Mouse (Mus musculus) lung, postnatal 0 days (tissue): ENCODE data around the gene Sdr42e1.

ENCODE experiments used
- CTCF ChIP-seq: IDR thresholded peaks from 2 replicates; pipeline ENCODE4 v1.5.1; 2016; ENCODE audit warnings: antibody characterized with exemption, mild to moderate bottlenecking
- EP300 ChIP-seq: IDR thresholded peaks from 2 replicates; pipeline ENCODE4 v1.6.1; 2016; ENCODE audit warnings: antibody characterized with exemption, mild to moderate bottlenecking, control low read depth

DNA sequence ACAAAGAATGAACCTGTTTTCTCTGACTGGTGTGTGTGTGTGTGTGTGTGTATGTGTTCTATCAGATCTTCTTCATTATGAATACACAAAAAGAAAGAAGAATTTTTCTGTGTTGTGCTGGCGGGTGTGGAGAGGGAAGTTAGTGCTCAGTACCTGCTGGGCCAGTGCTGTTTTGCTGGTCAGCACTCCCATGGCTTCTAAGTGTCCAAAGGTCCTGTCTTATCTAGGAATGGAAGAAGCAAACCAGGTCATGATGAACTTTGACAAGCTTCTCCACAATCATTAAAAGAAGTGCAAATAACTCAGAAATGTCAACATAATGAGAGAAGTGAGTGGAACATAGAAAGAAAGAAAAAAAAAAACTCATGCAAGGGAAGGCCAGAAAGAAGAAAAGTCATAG is 22.1 kb upstream of the Sdr42e1 start:
- TF ChIP-seq CTCF (no peak), EP300 (no peak)
